Mouse (Mus musculus) lung, embryonic 16.5 days (tissue): Measurements from ENCODE around the gene Rec114. TPM values are rescaled to one million over a fixed set of nuclear protein-coding genes. Genes with fewer than 3 reads are reported as not detected.

Experiments used
- ATAC-seq: fragments of 200-750 bp; cut with Nextera tagmentation; 2 replicates; pipeline ENCODE4 v1.8.0; 2017; ENCODE audit warnings: low read depth, mild to moderate bottlenecking, moderate library complexity
- H3K27ac ChIP-seq: fragments of 300-500 bp; sonication (generic); 2 replicates; pipeline ENCODE4 v1.5.1; 2014; ENCODE audit warnings: mild to moderate bottlenecking, control low read depth, low read length
- H3K27me3 ChIP-seq: fragments of 300-500 bp; sonication (generic); 2 replicates; pipeline ENCODE4 v1.6.1; 2014; ENCODE audit warnings: low read depth, low read length, mixed read lengths; ENCODE audit not compliant: control insufficient read depth, insufficient read depth
- H3K36me3 ChIP-seq: fragments of 300-500 bp; sonication (generic); 2 replicates; pipeline ENCODE4 v1.6.1; 2014; ENCODE audit warnings: low read length; ENCODE audit not compliant: control insufficient read depth, insufficient read depth
- H3K4me1 ChIP-seq: fragments of 300-500 bp; sonication (generic); replicated peaks from 2 replicates; pipeline ENCODE4 v1.6.1; 2014; ENCODE audit warnings: low read length, mixed read lengths; ENCODE audit not compliant: control insufficient read depth, insufficient read depth
- H3K4me2 ChIP-seq: fragments of 300-500 bp; sonication (generic); 2 replicates; pipeline ENCODE4 v1.6.1; 2014; ENCODE audit warnings: low read depth, low read length, control low read depth
- H3K4me3 ChIP-seq: fragments of 300-500 bp; sonication (generic); 2 replicates; pipeline ENCODE4 v1.5.1; 2014; ENCODE audit warnings: mild to moderate bottlenecking, low read length, control low read depth
- H3K9ac ChIP-seq: fragments of 300-500 bp; sonication (generic); 2 replicates; pipeline ENCODE4 v1.6.1; 2014; ENCODE audit warnings: low read length, control low read depth
- H3K9me3 ChIP-seq: fragments of 300-500 bp; sonication (generic); 2 replicates; pipeline ENCODE4 v1.6.1; 2016; ENCODE audit warnings: low read length; ENCODE audit not compliant: control insufficient read depth
- WGBS: fragments of 180-500 bp; shearing (Covaris S2); extraction: QIAGEN DNeasy Blood & Tissue Kit; methylation state at CpG from one replicate; pipeline ENCODE4 v1.1.7; 2014; 5-methylcytosine and 5-hydroxymethylcytosine counted together
- polyA plus RNA-seq: library from polyadenylated mRNA; unstranded; fragments of >200 nt; fragmentation: Nextera tagmentation; extraction: Ambion mirVana; gene quantifications from 2 replicates; pipeline ENCODE4 v1.2.1, GENCODE M21; 2015

Rec114 gene
- polyA plus RNA-seq, 1 experiment from 2014 or later: 2.5 TPM

DNA sequence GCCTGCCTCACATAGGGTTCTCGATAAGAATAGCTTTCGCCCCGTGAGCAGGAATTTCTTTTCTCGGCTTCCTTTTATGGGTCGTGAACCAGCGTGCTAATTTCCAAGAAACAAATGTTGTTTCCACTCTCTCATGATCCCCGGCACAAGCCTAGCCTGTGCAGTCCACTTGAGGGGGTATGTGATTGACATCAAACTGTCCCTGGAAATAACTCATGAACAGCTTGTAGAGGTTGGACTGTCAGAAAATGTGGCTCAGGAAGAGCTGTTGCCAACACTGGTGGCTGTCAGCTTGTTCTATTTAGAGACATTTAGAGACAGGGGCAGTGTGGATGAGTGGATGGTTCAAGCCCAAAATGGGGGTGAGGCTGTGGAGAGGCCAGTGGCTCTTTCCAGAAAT, 15.0 kb upstream of the Rec114 start:
- H3K9me3 ChIP-seq: no peaks in the 10 kb centered on the region
- no peak for ATAC-seq
- no peak overlapping the region for H3K9ac ChIP-seq
- no peak overlapping the region for H3K4me3 ChIP-seq
- H3K27ac ChIP-seq: no peak overlapping the region
- H3K4me2 ChIP-seq: no peak overlapping the region
- no peaks in the 10 kb centered on the region for H3K36me3 ChIP-seq
- H3K27me3 ChIP-seq: no peaks in the 10 kb centered on the region
- H3K4me1 ChIP-seq: no peaks in the 10 kb centered on the region
- 79% methylated on average over 7 of the region's 7 CpGs for WGBS

DNA sequence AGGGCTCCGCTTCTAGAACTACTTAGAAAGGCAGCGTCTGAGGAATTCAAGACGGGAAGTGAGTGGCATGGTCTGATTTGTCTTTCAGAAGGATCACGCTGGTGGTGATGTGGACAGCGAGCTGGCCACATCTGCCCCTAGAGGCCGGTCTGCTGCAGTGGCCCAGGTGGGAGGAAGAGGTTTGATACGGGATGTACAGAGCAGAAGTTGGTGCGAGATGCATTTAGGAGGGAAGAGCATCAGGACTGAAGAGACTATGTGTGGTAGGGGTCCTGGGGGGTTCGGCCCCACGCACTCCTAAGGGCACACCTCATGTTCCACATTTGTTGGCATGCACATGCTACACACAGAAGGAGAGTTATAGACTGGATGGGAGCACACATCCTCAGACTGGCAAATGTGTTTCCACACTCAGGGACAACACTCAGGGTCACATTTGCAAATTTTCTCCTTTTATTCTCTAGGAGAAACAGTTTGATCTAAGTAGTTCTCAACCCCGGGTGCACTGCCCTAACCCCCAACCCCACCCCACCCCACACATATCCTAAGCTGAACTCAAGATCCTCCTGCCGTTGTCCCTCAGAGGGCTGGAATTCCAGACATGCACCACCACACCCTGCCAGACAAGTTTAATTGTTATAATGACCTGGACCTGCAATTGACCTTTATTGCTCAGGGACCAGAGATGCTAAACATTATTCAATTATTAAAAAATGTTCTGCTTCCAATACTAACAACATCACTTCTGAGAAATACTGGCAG, 12.8 kb upstream of the Rec114 start:
- WGBS: 63% methylated on average over 12 of the region's 12 CpGs
- no peak overlapping the region for H3K9ac ChIP-seq
- H3K4me1 ChIP-seq: no peaks in the 10 kb centered on the region
- H3K27me3 ChIP-seq: no peaks in the 10 kb centered on the region
- H3K4me2 ChIP-seq: no peak overlapping the region
- H3K27ac ChIP-seq: no peak overlapping the region
- no peak overlapping the region for H3K4me3 ChIP-seq
- peaks cover 3% of the 10 kb centered on the region; the same call in 1 of the 2 replicates for H3K9me3 ChIP-seq
- no peak for ATAC-seq
- H3K36me3 ChIP-seq: no peaks in the 10 kb centered on the region

DNA sequence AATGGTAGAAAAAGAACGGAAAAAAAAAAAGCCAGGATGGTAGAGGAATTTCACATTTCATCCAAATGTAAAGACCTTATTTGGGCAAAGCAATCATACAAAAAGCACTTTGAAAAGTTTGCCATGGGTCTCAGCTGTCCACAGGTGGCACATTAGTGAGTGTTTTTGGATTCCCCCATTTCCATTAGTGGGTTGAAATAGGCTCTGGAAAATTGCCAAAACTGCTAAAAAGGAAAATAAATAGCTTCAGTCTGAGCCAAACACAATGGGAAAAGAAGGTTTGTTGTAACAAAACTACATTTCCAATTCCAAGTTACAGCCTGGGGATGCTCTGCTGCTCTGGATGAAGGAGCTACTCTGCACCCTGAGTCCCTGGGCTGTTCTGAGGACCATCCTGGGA, 9.8 kb upstream of the Rec114 start:
- Histone ChIP-seq H3K27me3 (no peaks in the 10 kb centered on the region), H3K9ac (no peak overlapping the region), H3K27ac (no peak overlapping the region), H3K36me3 (no peaks in the 10 kb centered on the region), H3K4me3 (no peak overlapping the region), H3K4me1 (no peaks in the 10 kb centered on the region), H3K4me2 (no peak overlapping the region), H3K9me3 (peaks cover 3% of the 10 kb centered on the region; the same call in 1 of the 2 replicates)
- WGBS: 70% methylated on average over 1 of the region's 1 CpGs
- ATAC-seq: no peak

DNA sequence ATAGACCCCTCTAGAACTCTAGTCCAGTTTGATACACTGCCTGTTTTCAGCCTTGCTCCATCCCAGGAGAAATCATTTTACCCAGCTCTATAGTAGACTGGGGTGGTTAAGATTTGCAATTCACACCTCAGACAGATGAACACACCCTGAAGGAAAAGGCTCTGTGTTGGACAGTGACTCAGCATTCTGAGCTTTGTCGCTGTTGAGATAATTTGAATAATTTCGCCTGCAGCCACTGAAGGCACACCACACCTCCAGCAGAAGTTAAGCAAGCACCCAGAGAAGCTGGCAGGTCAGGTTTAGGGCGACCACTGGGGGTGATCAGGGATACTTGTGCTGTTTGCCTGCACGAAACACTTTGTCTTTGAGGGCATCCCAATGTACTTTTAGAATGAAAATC, 4.4 kb upstream of the Rec114 start:
- no peak overlapping the region for H3K9ac ChIP-seq
- ATAC-seq: no peak
- no peak overlapping the region for H3K4me2 ChIP-seq
- H3K9me3 ChIP-seq: peaks cover 3% of the 10 kb centered on the region; the same call in 1 of the 2 replicates
- H3K4me1 ChIP-seq: no peaks in the 10 kb centered on the region
- H3K27me3 ChIP-seq: no peaks in the 10 kb centered on the region
- H3K27ac ChIP-seq: no peak overlapping the region
- no peak overlapping the region for H3K4me3 ChIP-seq
- WGBS: 50% methylated on average over 4 of the region's 4 CpGs
- no peaks in the 10 kb centered on the region for H3K36me3 ChIP-seq

DNA sequence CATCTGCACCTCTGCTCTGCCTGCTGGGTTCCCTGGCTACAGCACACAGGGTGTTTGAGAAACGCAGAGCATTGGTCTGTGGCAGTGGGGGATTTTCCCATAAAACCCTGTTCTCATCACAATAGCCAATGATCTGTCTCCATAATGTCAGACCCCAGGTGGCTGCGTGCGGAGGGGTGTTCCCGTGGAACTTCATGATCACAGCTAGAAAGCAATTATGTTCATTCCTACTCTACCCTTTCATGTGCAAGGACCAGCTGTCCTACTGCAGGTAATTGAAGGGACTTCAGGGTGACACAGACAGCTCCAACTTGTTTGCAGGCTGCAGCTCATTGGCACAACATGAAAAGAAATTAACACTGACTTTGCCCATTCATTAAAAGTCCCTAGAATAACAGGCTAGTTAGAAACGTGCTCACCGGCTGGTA, 3.6 kb upstream of the Rec114 start:
- WGBS: 57% methylated on average over 6 of the region's 6 CpGs
- no peak for ATAC-seq

DNA sequence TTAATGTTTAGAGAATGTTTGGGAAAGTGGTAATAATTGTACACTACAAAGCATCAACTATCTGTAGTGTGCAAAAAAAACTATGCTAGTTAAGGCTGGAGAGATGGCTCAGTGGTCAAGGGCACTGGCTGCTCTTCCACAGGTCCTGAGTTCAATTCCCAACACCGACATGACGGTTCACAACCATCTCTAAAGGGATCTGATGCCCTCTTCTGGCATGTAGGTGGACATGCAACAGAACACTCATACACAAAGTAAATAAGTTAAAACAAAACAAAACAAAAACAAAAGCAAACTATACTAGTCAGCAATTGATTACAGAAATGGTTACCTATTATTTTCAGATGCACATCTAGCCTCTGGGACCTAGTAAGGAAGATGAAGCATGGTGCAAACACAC, 1.1 kb downstream of the Rec114 start:
- no peak overlapping the region for H3K9ac ChIP-seq
- H3K36me3 ChIP-seq: no peaks in the 10 kb centered on the region
- WGBS: 93% methylated on average over 2 of the region's 2 CpGs
- no peaks in the 10 kb centered on the region for H3K4me1 ChIP-seq
- ATAC-seq: no peak
- no peak overlapping the region for H3K27ac ChIP-seq
- H3K4me2 ChIP-seq: no peak overlapping the region
- no peaks in the 10 kb centered on the region for H3K9me3 ChIP-seq
- H3K4me3 ChIP-seq: no peak overlapping the region
- H3K27me3 ChIP-seq: no peaks in the 10 kb centered on the region

More for the DNA sequence above, 3.6 kb upstream of the Rec114 start:
- Histone ChIP-seq H3K4me2 (no peak overlapping the region), H3K9ac (no peak overlapping the region), H3K4me3 (no peak overlapping the region), H3K36me3 (no peaks in the 10 kb centered on the region), H3K9me3 (peaks cover 3% of the 10 kb centered on the region; the same call in 1 of the 2 replicates), H3K27me3 (no peaks in the 10 kb centered on the region), H3K4me1 (no peaks in the 10 kb centered on the region), H3K27ac (no peak overlapping the region)

DNA sequence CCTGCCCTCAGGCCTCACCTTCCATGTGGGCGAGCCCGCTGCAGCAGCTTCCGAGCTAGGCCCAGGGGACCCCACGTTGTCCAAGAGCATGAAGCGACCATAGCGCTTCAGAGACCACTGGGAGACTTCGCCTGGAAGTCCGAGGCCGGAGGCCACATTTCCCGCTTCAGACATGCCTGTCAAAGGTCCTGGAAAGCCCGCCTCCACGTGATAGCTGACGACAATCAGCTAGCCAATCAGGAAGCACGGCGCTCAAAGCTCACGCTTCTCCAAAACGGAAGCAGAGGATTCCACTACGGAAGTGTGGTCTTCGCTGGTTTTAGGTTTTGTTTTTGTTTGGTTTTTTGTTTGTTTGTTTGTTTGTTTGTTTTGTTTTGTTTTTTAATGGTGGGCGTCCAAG, 2.4 kb downstream of the Rec114 start:
- Histone ChIP-seq H3K9ac (no peak overlapping the region), H3K4me1 (no peaks in the 10 kb centered on the region), H3K4me2 (no peak overlapping the region), H3K27me3 (no peaks in the 10 kb centered on the region), H3K27ac (no peak overlapping the region), H3K4me3 (no peak overlapping the region), H3K9me3 (no peaks in the 10 kb centered on the region), H3K36me3 (no peaks in the 10 kb centered on the region)
- WGBS: 81% methylated on average over 20 of the region's 20 CpGs
- ATAC-seq: no peak

DNA sequence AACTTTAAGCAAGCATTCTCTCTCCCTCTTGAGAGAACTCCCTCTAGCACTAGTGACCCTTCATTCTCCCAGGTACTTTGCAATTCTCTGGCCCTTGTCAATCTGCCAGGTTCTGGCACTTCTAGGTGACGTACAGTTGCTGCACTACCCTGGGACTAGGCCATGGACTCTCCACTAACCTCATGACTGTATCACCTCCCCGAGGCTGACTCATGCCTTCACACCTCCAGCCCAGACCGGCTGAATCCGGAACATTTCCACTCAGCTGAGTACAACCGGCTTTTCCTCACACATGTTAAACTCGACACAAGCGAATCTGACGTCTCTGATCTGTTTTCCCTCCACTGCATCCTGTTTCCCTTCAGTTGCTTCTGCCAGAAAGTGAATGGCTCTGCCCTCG, 4.0 kb downstream of the Rec114 start:
- H3K27ac ChIP-seq: no peak overlapping the region
- H3K4me3 ChIP-seq: no peak overlapping the region
- H3K9ac ChIP-seq: no peak overlapping the region
- no peaks in the 10 kb centered on the region for H3K27me3 ChIP-seq
- no peaks in the 10 kb centered on the region for H3K36me3 ChIP-seq
- no peak overlapping the region for H3K4me2 ChIP-seq
- no peaks in the 10 kb centered on the region for H3K4me1 ChIP-seq
- H3K9me3 ChIP-seq: no peaks in the 10 kb centered on the region
- WGBS: 33% methylated on average over 9 of the region's 9 CpGs
- peak; percentile 85 for ATAC-seq

DNA sequence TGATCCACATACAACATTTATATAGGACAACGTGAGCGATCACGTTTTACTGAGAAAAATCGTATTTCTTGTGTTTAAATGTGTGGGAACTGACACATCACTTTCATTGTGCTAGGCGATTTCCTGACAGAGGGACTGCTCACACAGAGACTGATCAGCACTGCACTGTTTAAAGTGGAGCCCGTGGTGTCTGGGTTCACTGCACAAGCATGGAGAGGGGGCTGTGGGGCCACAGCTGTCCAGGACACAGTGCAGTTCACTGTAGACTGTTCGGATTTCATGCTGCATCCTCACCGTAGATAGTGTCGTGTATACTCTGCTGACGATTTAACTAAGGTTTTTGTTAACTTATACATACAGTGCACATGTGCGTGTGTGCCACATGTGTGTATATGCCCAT, 20.6 kb downstream of the Rec114 start:
- ATAC-seq: no peak
- H3K9me3 ChIP-seq: no peaks in the 10 kb centered on the region
- H3K36me3 ChIP-seq: no peaks in the 10 kb centered on the region
- H3K27me3 ChIP-seq: no peaks in the 10 kb centered on the region
- no peak overlapping the region for H3K4me2 ChIP-seq
- no peak overlapping the region for H3K9ac ChIP-seq
- WGBS: 73% methylated on average over 11 of the region's 11 CpGs
- H3K4me1 ChIP-seq: no peaks in the 10 kb centered on the region
- H3K4me3 ChIP-seq: no peak overlapping the region
- no peak overlapping the region for H3K27ac ChIP-seq
